In genomic region chr10:99261636-99262318, GRCm38 (mm10) we compare ENCODE assay signal across 8 mouse cellular contexts. TPM values are rescaled to one million over a fixed set of nuclear protein-coding genes. Genes with fewer than 3 reads are reported as not detected.
DNase-seq lines count a peak whose midpoint lies in the region; ATAC-seq and TF ChIP-seq lines count a peak whose summit lies in the region.

No protein-coding gene starts in this region.

- peak overlapping the region; percentile 60 for H3K4me3 ChIP-seq in hindbrain, embryonic 15.5 days
- H3K4me3 ChIP-seq in left cerebral cortex, adult 2 months = peak overlapping the region; percentile 82
- peak overlapping the region; percentile 98 for H3K4me3 ChIP-seq in macrophage (ENCODE audit: inconsistent target)

- ATAC-seq in hindbrain, embryonic 15.5 days (ENCODE audit: low FRiP score, low read depth) = peak; percentile 63

- WGBS in hindbrain, embryonic 15.5 days = under 1% methylated on average over 61 of the region's 62 CpGs
- under 1% methylated on average over 57 of the region's 62 CpGs for WGBS in macrophage (ENCODE audit: missing documents)

- peaks cover 38% of the 10 kb centered on the region for H3K79me2 ChIP-seq in macrophage (ENCODE audit: inconsistent target)

- H3K9ac ChIP-seq in hindbrain, embryonic 15.5 days = peak overlapping the region; percentile 78

- DNase-seq in R1 (ENCODE audit: low read depth, low spot score) = peak; percentile 88
- DNase-seq in cerebellum, postnatal 10 days = peak; percentile 85 to 87
- peak; percentile 81 to 83 for DNase-seq in frontal cortex, postnatal 36 days (ENCODE audit: low spot score in 2 of 2)
- peak; percentile 83 to 85 for DNase-seq in left cerebral cortex, adult 2 months (ENCODE audit: extremely low spot score in 1 of 2, low spot score in 2 of 2)
- DNase-seq in right cerebral cortex, adult 18-20 months = peak; percentile 85
- peak; percentile 86 for DNase-seq in urinary bladder, adult 2 months (ENCODE audit: low spot score)

- H3K27ac ChIP-seq in hindbrain, embryonic 15.5 days (replicated peaks) = peak overlapping the region; percentile 92
- H3K27ac ChIP-seq in left cerebral cortex, adult 2 months = peak overlapping the region; percentile 97
- H3K27ac ChIP-seq in macrophage = peak overlapping the region; percentile 99

- H3K27me3 ChIP-seq in hindbrain, embryonic 15.5 days = no peaks in the 10 kb centered on the region

- no peaks in the 10 kb centered on the region for H3K36me3 ChIP-seq in hindbrain, embryonic 15.5 days
- H3K36me3 ChIP-seq in macrophage (ENCODE audit: inconsistent target) = no peaks in the 10 kb centered on the region

- peaks cover 36% of the 10 kb centered on the region for H3K4me1 ChIP-seq in hindbrain, embryonic 15.5 days (replicated peaks)

- TF ChIP-seq CTCF in left cerebral cortex, adult 2 months (IDR thresholded peaks at IDR 0.05) = no peak; the same call in none of the 2 replicates

- peak overlapping the region; percentile 86 for H3K4me2 ChIP-seq in hindbrain, embryonic 15.5 days

- intact Hi-C loops in left cerebral cortex, adult 2 months (cut with DNase I) = loop anchor here (1.0 to 5.0 kb wide), 12 partner anchors 19 to 356 kb away; partner anchors contain the start of genes Galnt4 and Poc1b

- no peaks in the 10 kb centered on the region for H3K9me3 ChIP-seq in hindbrain, embryonic 15.5 days

RNA-seq across cellular contexts. Expression of gene Dusp6, which starts 1.3 kb away (rescaled TPM):
- 25.4 and 28.9 TPM in 2 replicates for polyA plus RNA-seq in hindbrain, embryonic 15.5 days (2015; fragmentation: Nextera tagmentation; extraction: Ambion mirVana)
- 100 to 1,000 TPM; 101 to 116 TPM for total RNA-seq in left cerebral cortex, adult 2 months (2021)
- total RNA-seq in macrophage (2018; cell fraction: chromatin; rRNA removed) = 10 to 100 TPM in 5 of 26 experiments, 1 to 10 TPM in 18, under 1 TPM in 3; 0.54 to 35.4 (median 3.9) TPM
- total RNA-seq in macrophage (2018; cell fraction: cytosol; rRNA removed) = 10 to 100 TPM in 15 of 26 experiments, 1 to 10 TPM in 11; 1.7 to 21.0 (median 10.7) TPM
- total RNA-seq in macrophage (2018; cell fraction: nucleus; rRNA removed) = 100 to 1,000 TPM in 1 of 26 experiments, 10 to 100 TPM in 6, 1 to 10 TPM in 19; 1.8 to 134 (median 8.0) TPM
- 5.0 to 150 TPM (median 6.0 TPM) in 3 replicates for polyA plus RNA-seq in macrophage (2018)
- polyA plus RNA-seq in urinary bladder, adult 2 months (2012; rRNA removed) = 27.4 and 29.3 TPM in 2 replicates

Comparison
In these comparisons a context has a peak if more than half of its experiments do, and no peak if none do; other contexts are left out.
1. Peak in every context shown above with its lines: DNase-seq, ATAC-seq, H3K4me3 ChIP-seq and H3K27ac ChIP-seq.